Mouse (Mus musculus) heart, embryonic 14.5 days (tissue): ENCODE measurements around the gene Vps13a. TPM values are rescaled to one million over a fixed set of nuclear protein-coding genes. Genes with fewer than 3 reads are reported as not detected.
"Not testable (repeated sequence)": the region's sequence is repeated elsewhere in the genome, so short reads cannot be mapped to it uniquely, and the experiment has no call there.

Experiments used
- ATAC-seq: fragments of 200-750 bp; cut with Nextera tagmentation; 2 replicates; pipeline ENCODE4 v1.8.0; 2017; ENCODE audit warnings: low read depth, moderate TSS enrichment; ENCODE audit not compliant: insufficient number of reproducible peaks, insufficient read depth, low FRiP score
- H3K27ac ChIP-seq, 2 experiments: fragments of 200-500 bp in 1 of 2; fragments of 300-500 bp in 1 of 2; sonication (generic) in 1 of 2; replicated peaks in 1 of 2; 2 replicates each; pipeline ENCODE4 v1.5.1; 2012 to 2014; ENCODE audit warnings: low read depth in 2 of 2, low read length in 2 of 2, control low read depth in 1 of 2, mild to moderate bottlenecking in 1 of 2, mixed read lengths in 1 of 2; ENCODE audit not compliant: control insufficient read depth in 1 of 2, insufficient read depth in 1 of 2
- H3K27me3 ChIP-seq: fragments of 300-500 bp; sonication (generic); 2 replicates; pipeline ENCODE4 v1.6.1; 2014; ENCODE audit warnings: mild to moderate bottlenecking, low read length, control low read depth; ENCODE audit not compliant: control insufficient read depth, insufficient read depth
- H3K36me3 ChIP-seq: fragments of 300-500 bp; sonication (generic); 2 replicates; pipeline ENCODE4 v1.6.1; 2014; ENCODE audit warnings: mild to moderate bottlenecking, control low read depth, low read length, mixed read lengths; ENCODE audit not compliant: control insufficient read depth, insufficient read depth
- H3K4me1 ChIP-seq, 2 experiments: fragments of 200-500 bp in 1 of 2; fragments of 300-500 bp in 1 of 2; sonication (generic) in 1 of 2; 2 replicates each; pipeline ENCODE4 v1.6.1; 2012 to 2014; ENCODE audit warnings: low read length in 2 of 2, control low read depth in 1 of 2, mixed read lengths in 1 of 2; ENCODE audit not compliant: control insufficient read depth in 2 of 2, insufficient read depth in 2 of 2
- H3K4me2 ChIP-seq: fragments of 300-500 bp; sonication (generic); 2 replicates; pipeline ENCODE4 v1.6.1; 2014; ENCODE audit warnings: mild to moderate bottlenecking, low read length
- H3K4me3 ChIP-seq, 2 experiments: fragments of 200-500 bp in 1 of 2; fragments of 300-500 bp in 1 of 2; sonication (generic) in 1 of 2; 2 replicates each; pipeline ENCODE4 v1.5.1; 2012 to 2014; ENCODE audit warnings: low read length in 2 of 2, mild to moderate bottlenecking in 2 of 2, control low read depth in 1 of 2, low read depth in 1 of 2, moderate library complexity in 1 of 2; ENCODE audit not compliant: control insufficient read depth in 1 of 2, insufficient read depth in 1 of 2
- H3K9ac ChIP-seq: fragments of 300-500 bp; sonication (generic); 2 replicates; pipeline ENCODE4 v1.6.1; 2014; ENCODE audit warnings: mild to moderate bottlenecking, low read length
- H3K9me3 ChIP-seq: fragments of 300-500 bp; sonication (generic); 2 replicates; pipeline ENCODE4 v1.6.1; 2016; ENCODE audit warnings: low read length, control low read depth; ENCODE audit not compliant: control insufficient read depth
- WGBS: fragments of 180-500 bp; shearing (Covaris S2); extraction: QIAGEN DNeasy Blood & Tissue Kit; methylation state at CpG from one replicate; pipeline ENCODE4 v1.1.7; 2014; 5-methylcytosine and 5-hydroxymethylcytosine counted together
- polyA plus RNA-seq: library from polyadenylated mRNA; unstranded; fragments of >200 nt; fragmentation: Nextera tagmentation; extraction: Ambion mirVana; gene quantifications from 2 replicates; pipeline ENCODE4 v1.2.1, GENCODE M21; 2014

Gene Vps13a
- polyA plus RNA-seq, 1 experiment from 2014 or later = 11.3 TPM

DNA sequence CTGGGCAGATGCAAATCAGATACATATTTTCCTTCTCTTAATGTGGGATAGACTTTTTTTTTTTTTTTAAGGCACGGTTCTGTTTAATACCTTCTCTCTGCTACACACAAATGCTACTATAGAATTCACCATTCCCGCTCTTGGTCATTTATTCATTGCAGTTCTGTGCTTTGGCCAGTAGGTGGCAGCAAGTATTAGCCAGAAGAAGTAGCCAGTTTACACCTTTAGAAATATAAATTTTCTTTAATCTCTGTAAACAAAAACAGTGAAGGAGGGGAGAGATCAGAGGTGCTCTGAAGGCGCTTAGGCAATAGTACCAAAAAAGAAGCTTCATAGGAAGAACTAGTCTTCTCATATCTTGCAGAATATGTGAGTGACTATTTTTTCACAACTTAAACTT lies 22.0 kb upstream of the Vps13a start:
- 4% methylated on average over 3 of the region's 3 CpGs for WGBS
- H3K36me3 ChIP-seq = no peaks in the 10 kb centered on the region

GRCm38 (mm10) chr19:16802123-16802522 lies 21.4 kb upstream of the Vps13a start:
- Histone ChIP-seq H3K27ac (no peak overlapping the region), H3K4me3 (no peak overlapping the region), H3K4me1 (no peaks in the 10 kb centered on the region), H3K36me3 (no peaks in the 10 kb centered on the region), H3K9me3 (no peaks in the 10 kb centered on the region), H3K27me3 (no peaks in the 10 kb centered on the region), H3K9ac (no peak overlapping the region), H3K4me2 (no peak overlapping the region)
- no peak for ATAC-seq
- 77% methylated on average over 3 of the region's 3 CpGs for WGBS

More for the DNA sequence above, 22.0 kb upstream of the Vps13a start:
- Histone ChIP-seq H3K9me3 (no peaks in the 10 kb centered on the region), H3K9ac (no peak overlapping the region), H3K4me2 (no peak overlapping the region), H3K27ac (no peak overlapping the region), H3K4me1 (no peaks in the 10 kb centered on the region), H3K4me3 (no peak overlapping the region), H3K27me3 (no peaks in the 10 kb centered on the region)
- no peak for ATAC-seq

DNA sequence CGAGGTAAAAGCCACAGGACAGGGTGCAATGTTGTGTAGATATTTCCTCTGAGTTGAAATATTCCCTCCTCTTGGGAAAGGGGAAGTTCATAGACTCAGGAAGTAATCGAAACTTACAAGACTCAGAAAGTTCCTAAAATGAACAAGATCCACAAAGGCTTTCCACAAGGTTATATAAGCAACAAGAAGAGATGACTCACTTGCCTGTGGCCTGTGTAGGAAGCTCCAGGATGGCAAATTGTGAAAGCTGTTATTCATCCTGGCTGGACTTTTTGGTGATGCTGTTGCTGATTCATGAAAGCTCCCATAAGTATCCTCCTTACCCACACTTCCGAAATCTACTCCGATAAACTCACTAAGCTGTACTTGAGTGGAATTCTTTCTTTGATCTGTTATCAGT lies 17.2 kb upstream of the Vps13a start:
- Histone ChIP-seq H3K4me3 (no peak overlapping the region), H3K4me1 (no peaks in the 10 kb centered on the region), H3K27ac (no peak overlapping the region), H3K36me3 (no peaks in the 10 kb centered on the region), H3K9me3 (0 out of 2 replicates have a peak, but pooled peaks cover 7% of the 10 kb centered on the region), H3K9ac (no peak overlapping the region), H3K27me3 (no peaks in the 10 kb centered on the region), H3K4me2 (no peak overlapping the region)
- WGBS = 61% methylated on average over 4 of the region's 4 CpGs
- no peak for ATAC-seq

DNA sequence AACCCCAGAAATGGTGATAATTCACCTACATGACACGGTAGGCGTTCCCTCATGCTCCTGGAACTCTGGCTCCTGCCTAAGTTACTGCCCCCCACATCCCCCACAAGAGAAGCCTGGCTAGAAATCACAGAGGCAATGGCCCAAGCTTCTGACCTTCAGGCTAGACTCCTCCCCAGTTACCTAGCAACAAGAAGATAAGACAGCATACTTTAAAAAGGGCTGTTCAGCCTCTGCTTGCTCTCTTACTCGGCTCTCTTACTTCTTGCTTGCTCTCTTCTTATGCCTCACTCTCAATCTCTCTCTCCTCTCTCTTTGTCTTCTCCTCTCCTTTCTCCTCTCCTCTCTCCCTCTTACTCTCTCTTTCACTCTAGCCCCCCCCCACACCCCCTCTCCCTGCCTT lies 13.8 kb upstream of the Vps13a start:
- not testable (repeated sequence) for H3K27ac ChIP-seq, H3K4me2 ChIP-seq, H3K9me3 ChIP-seq, H3K4me1 ChIP-seq, H3K36me3 ChIP-seq, H3K4me3 ChIP-seq, ATAC-seq, H3K27me3 ChIP-seq, H3K9ac ChIP-seq
- WGBS = 75% methylated on average over 3 of the region's 3 CpGs

DNA sequence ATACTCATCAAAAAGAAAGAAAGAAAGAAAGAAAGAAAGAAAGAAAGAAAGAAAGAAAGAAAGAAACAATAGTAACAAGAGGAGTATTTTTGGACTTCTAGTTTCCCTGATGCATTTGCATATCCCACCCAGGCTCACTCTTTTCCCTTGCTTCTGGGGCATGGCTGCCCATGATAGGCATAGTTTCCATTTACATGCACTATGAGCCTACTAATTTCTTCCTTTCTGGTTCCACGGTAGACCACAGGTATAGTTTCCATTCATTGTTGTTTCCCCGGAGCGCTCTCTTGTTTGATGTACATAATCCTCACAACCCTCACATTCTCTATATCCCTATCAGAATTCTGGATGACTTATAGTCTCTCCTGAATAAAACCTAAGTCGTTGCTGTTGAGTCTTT lies 9.2 kb upstream of the Vps13a start:
- H3K4me1 ChIP-seq = no peaks in the 10 kb centered on the region
- ATAC-seq = no peak
- no peak overlapping the region for H3K9ac ChIP-seq
- no peak overlapping the region for H3K4me3 ChIP-seq
- no peaks in the 10 kb centered on the region for H3K36me3 ChIP-seq
- no peaks in the 10 kb centered on the region for H3K27me3 ChIP-seq
- no peak overlapping the region for H3K27ac ChIP-seq
- no peak overlapping the region for H3K4me2 ChIP-seq
- 0 out of 2 replicates have a peak, but pooled peaks cover 2% of the 10 kb centered on the region for H3K9me3 ChIP-seq
- 77% methylated on average over 4 of the region's 4 CpGs for WGBS

DNA sequence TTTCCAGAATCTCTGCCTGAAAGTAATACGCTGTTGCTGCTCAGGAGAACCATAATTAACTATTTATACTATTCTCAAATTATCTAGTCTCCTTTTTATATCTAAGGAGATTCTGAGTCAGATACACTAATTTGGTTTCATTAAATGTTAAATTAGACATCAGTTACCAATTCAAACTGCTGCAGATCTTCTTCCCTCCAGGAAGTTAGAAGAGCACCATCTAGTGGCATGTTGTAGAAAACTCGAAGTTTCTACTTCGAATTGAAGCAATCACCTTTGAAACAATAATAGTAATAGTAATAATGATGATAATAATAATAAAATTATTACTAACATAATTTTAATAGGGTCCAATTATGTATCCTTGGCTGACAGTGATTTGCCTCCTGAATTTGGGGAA lies 4.1 kb upstream of the Vps13a start:
- WGBS = 23% methylated on average over 3 of the region's 3 CpGs
- H3K9ac ChIP-seq = no peak overlapping the region

GRCm38 (mm10) chr19:16781406-16782019 lies 780 bp upstream of the Vps13a start:
- peak overlapping the region in 1 of 2 experiments; percentile 45; a peak in 1 of 4 replicates for H3K27ac ChIP-seq
- H3K4me1 ChIP-seq = peaks cover 0 to 4% of the 10 kb centered on the region in 2 experiments; a peak in 1 of 4 replicates
- peak overlapping the region; percentile 82 for H3K4me2 ChIP-seq
- peak overlapping the region; percentile 66 for H3K9ac ChIP-seq
- ATAC-seq = no peak
- H3K27me3 ChIP-seq = peaks cover 8% of the 10 kb centered on the region; the same call in 1 of the 2 replicates
- H3K4me3 ChIP-seq = peak overlapping the region; percentile 72 to 77
- H3K9me3 ChIP-seq = no peaks in the 10 kb centered on the region
- 13% methylated on average over 10 of the region's 10 CpGs for WGBS
- no peaks in the 10 kb centered on the region for H3K36me3 ChIP-seq

More for the DNA sequence above, 4.1 kb upstream of the Vps13a start:
- no peak for ATAC-seq
- H3K4me2 ChIP-seq = no peak overlapping the region
- peaks cover 8% of the 10 kb centered on the region; the same call in 1 of the 2 replicates for H3K27me3 ChIP-seq
- no peaks in the 10 kb centered on the region for H3K36me3 ChIP-seq
- H3K4me3 ChIP-seq = no peak overlapping the region
- H3K4me1 ChIP-seq = no peaks in the 10 kb centered on the region
- H3K27ac ChIP-seq = no peak overlapping the region
- H3K9me3 ChIP-seq = no peaks in the 10 kb centered on the region
